Mouse (Mus musculus) brain, embryonic 14.5 days (tissue): ENCODE measurements around the gene Ush2a.

Experiments
- CTCF ChIP-seq: fragments of 200-500 bp; IDR thresholded peaks from 2 replicates; pipeline ENCODE4 v1.5.1; 2012; ENCODE audit warnings: inconsistent platforms, mild to moderate bottlenecking, moderate library complexity, borderline replicate concordance; ENCODE audit not compliant: insufficient read depth, insufficient read length; ENCODE audit errors: extremely low read depth
- POLR2A ChIP-seq: fragments of 200-500 bp; IDR thresholded peaks from 2 replicates; pipeline ENCODE4 v1.6.1; 2012; ENCODE audit warnings: mild to moderate bottlenecking, inconsistent platforms, borderline replicate concordance; ENCODE audit not compliant: poor library complexity, insufficient read depth, insufficient read length, severe bottlenecking; ENCODE audit errors: extremely low read depth

DNA sequence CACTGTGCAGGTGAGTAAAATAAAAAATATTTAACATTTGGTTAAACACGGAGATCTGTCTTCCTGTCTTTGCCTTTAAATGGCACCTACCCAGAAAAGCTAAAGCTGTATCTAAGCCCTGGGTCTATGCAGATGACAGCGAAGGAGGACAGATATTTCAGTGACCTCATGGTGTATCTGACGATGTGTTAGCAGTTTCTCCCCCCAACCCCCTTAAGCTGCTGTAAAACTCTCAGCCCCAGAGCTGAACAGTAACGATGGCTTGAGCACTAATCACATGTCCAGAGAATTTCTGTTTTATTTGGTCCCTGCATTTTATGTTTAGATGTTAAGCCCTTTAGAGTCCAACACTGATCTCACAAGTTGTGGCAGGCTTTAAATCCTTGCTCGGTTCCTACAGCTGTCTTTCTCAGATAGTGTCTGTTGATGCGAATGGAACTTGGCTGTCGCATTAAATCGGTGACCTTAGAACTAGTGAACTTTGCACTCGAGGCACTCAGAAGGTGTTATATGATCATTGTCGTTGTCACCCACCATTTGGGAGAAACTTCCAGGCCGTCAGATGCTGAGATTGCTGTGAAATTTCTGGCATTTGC lies 5.4 kb downstream of the Ush2a start:
- TF ChIP-seq CTCF (no peak), POLR2A (no peak)
